Mouse (Mus musculus): Measurements from ENCODE around the gene Trpm3. TPM values are rescaled to one million over a fixed set of nuclear protein-coding genes. Genes with fewer than 3 reads are reported as not detected.
A peak's percentile ranks its signal among the peaks of the same experiment; 100 is the strongest.
"Not testable (repeated sequence)": the region's sequence is repeated elsewhere in the genome, so short reads cannot be mapped to it uniquely, and the experiment has no call there.

Trpm3 gene
- polyA plus RNA-seq, 1 experiment from 2014 or later = 48.4 TPM

- Histone ChIP-seq H3K9me3 (ENCODE audit: control insufficient read depth, low read length) (no peaks in the 10 kb centered on the region), H3K4me3 (replicated peaks; ENCODE audit: low read length) (no peak overlapping the region), H3K27ac (no peak overlapping the region), H3K36me3 (replicated peaks; ENCODE audit: control insufficient read depth, insufficient read depth) (no peaks in the 10 kb centered on the region), H3K4me1 (replicated peaks; ENCODE audit: control insufficient read depth, insufficient read depth, low read length) (peaks cover 6% of the 10 kb centered on the region; the same call in 1 of the 2 replicates), H3K27me3 (ENCODE audit: control insufficient read depth, insufficient read depth, low read length) (peaks cover 5% of the 10 kb centered on the region; the same call in 1 of the 2 replicates), H3K4me2 (replicated peaks) (no peak overlapping the region), H3K9ac (no peak overlapping the region)
- no peak for DNase-seq (ENCODE audit: low spot score)
- 77% methylated on average over 7 of the region's 7 CpGs for WGBS
- no peak for ATAC-seq (ENCODE audit: low FRiP score)
Measured at GRCm38 (mm10) chr19:22848783-22849576, 710.1 kb downstream of the Trpm3 start.

GRCm38 (mm10) chr19:22851423-22851822, 712.6 kb downstream of the Trpm3 start:
- H3K27me3 ChIP-seq (ENCODE audit: control insufficient read depth, insufficient read depth, low read length); H3K4me2 ChIP-seq (replicated peaks); DNase-seq (ENCODE audit: low spot score); H3K4me1 ChIP-seq (replicated peaks; ENCODE audit: control insufficient read depth, insufficient read depth, low read length); H3K9ac ChIP-seq; H3K4me3 ChIP-seq (replicated peaks; ENCODE audit: low read length); H3K9me3 ChIP-seq (ENCODE audit: control insufficient read depth, low read length); H3K36me3 ChIP-seq (replicated peaks; ENCODE audit: control insufficient read depth, insufficient read depth); H3K27ac ChIP-seq: not testable (repeated sequence)
- 0 out of 2 replicates have a peak, but pooled peaks have one; percentile 27 for ATAC-seq (ENCODE audit: low FRiP score)
- WGBS = 32% methylated on average over 5 of the region's 5 CpGs

GRCm38 (mm10) chr19:22859644-22860043, 720.8 kb downstream of the Trpm3 start:
- DNase-seq (ENCODE audit: low spot score) (no peak), ATAC-seq (ENCODE audit: low FRiP score) (no peak)
- Histone ChIP-seq H3K27ac (no peak overlapping the region), H3K4me3 (replicated peaks; ENCODE audit: low read length) (no peak overlapping the region), H3K36me3 (replicated peaks; ENCODE audit: control insufficient read depth, insufficient read depth) (no peaks in the 10 kb centered on the region), H3K4me1 (replicated peaks; ENCODE audit: control insufficient read depth, insufficient read depth, low read length) (no peaks in the 10 kb centered on the region), H3K9me3 (ENCODE audit: control insufficient read depth, low read length) (no peaks in the 10 kb centered on the region), H3K4me2 (replicated peaks) (no peak overlapping the region), H3K9ac (no peak overlapping the region), H3K27me3 (ENCODE audit: control insufficient read depth, insufficient read depth, low read length) (no peaks in the 10 kb centered on the region)
- 83% methylated on average over 4 of the region's 4 CpGs for WGBS

- no peaks in the 10 kb centered on the region for H3K36me3 ChIP-seq (replicated peaks; ENCODE audit: control insufficient read depth, insufficient read depth)
- no peaks in the 10 kb centered on the region for H3K4me1 ChIP-seq (replicated peaks; ENCODE audit: control insufficient read depth, insufficient read depth, low read length)
- no peaks in the 10 kb centered on the region for H3K27me3 ChIP-seq (ENCODE audit: control insufficient read depth, insufficient read depth, low read length)
- DNase-seq (ENCODE audit: low spot score) = no peak
- H3K27ac ChIP-seq = no peak overlapping the region
- no peak overlapping the region for H3K4me2 ChIP-seq (replicated peaks)
- no peak for ATAC-seq (ENCODE audit: low FRiP score)
- 88% methylated on average over 5 of the region's 5 CpGs for WGBS
- no peak overlapping the region for H3K9ac ChIP-seq
- H3K4me3 ChIP-seq (replicated peaks; ENCODE audit: low read length) = no peak overlapping the region
- no peaks in the 10 kb centered on the region for H3K9me3 ChIP-seq (ENCODE audit: control insufficient read depth, low read length)
Measured at GRCm38 (mm10) chr19:22867456-22867855, 728.6 kb downstream of the Trpm3 start.

- Histone ChIP-seq H3K4me2 (replicated peaks) (no peak overlapping the region), H3K36me3 (replicated peaks; ENCODE audit: control insufficient read depth, insufficient read depth) (no peaks in the 10 kb centered on the region), H3K9ac (no peak overlapping the region), H3K4me1 (replicated peaks; ENCODE audit: control insufficient read depth, insufficient read depth, low read length) (no peaks in the 10 kb centered on the region), H3K27ac (no peak overlapping the region), H3K9me3 (ENCODE audit: control insufficient read depth, low read length) (no peaks in the 10 kb centered on the region), H3K27me3 (ENCODE audit: control insufficient read depth, insufficient read depth, low read length) (no peaks in the 10 kb centered on the region), H3K4me3 (replicated peaks; ENCODE audit: low read length) (no peak overlapping the region)
- DNase-seq (ENCODE audit: low spot score) (no peak), ATAC-seq (ENCODE audit: low FRiP score) (no peak)
- 91% methylated on average over 2 of the region's 2 CpGs for WGBS
Measured at GRCm38 (mm10) chr19:22869853-22870252, 731.0 kb downstream of the Trpm3 start.

GRCm38 (mm10) chr19:22872456-22872855, 733.6 kb downstream of the Trpm3 start:
- no peaks in the 10 kb centered on the region for H3K9me3 ChIP-seq (ENCODE audit: control insufficient read depth, low read length)
- H3K4me3 ChIP-seq (replicated peaks; ENCODE audit: low read length) = no peak overlapping the region
- no peak for ATAC-seq (ENCODE audit: low FRiP score)
- DNase-seq (ENCODE audit: low spot score) = no peak
- H3K36me3 ChIP-seq (replicated peaks; ENCODE audit: control insufficient read depth, insufficient read depth) = no peaks in the 10 kb centered on the region
- 38% methylated on average over 5 of the region's 5 CpGs for WGBS
- no peak overlapping the region for H3K9ac ChIP-seq
- H3K27me3 ChIP-seq (ENCODE audit: control insufficient read depth, insufficient read depth, low read length) = no peaks in the 10 kb centered on the region
- no peak overlapping the region for H3K27ac ChIP-seq
- H3K4me2 ChIP-seq (replicated peaks) = no peak overlapping the region
- H3K4me1 ChIP-seq (replicated peaks; ENCODE audit: control insufficient read depth, insufficient read depth, low read length) = no peaks in the 10 kb centered on the region

- Histone ChIP-seq H3K4me2 (replicated peaks) (no peak overlapping the region), H3K4me1 (replicated peaks; ENCODE audit: control insufficient read depth, insufficient read depth, low read length) (no peaks in the 10 kb centered on the region), H3K36me3 (replicated peaks; ENCODE audit: control insufficient read depth, insufficient read depth) (no peaks in the 10 kb centered on the region), H3K4me3 (replicated peaks; ENCODE audit: low read length) (no peak overlapping the region), H3K9me3 (ENCODE audit: control insufficient read depth, low read length) (no peaks in the 10 kb centered on the region), H3K9ac (no peak overlapping the region), H3K27me3 (ENCODE audit: control insufficient read depth, insufficient read depth, low read length) (no peaks in the 10 kb centered on the region), H3K27ac (no peak overlapping the region)
- 77% methylated on average over 1 of the region's 1 CpGs for WGBS
- no peak for DNase-seq (ENCODE audit: low spot score)
- no peak for ATAC-seq (ENCODE audit: low FRiP score)
Measured at GRCm38 (mm10) chr19:22880199-22880598, 741.4 kb downstream of the Trpm3 start.

GRCm38 (mm10) chr19:22882670-22883111, 743.8 kb downstream of the Trpm3 start:
- Histone ChIP-seq H3K27ac (no peak overlapping the region), H3K4me1 (replicated peaks; ENCODE audit: control insufficient read depth, insufficient read depth, low read length) (no peaks in the 10 kb centered on the region), H3K27me3 (ENCODE audit: control insufficient read depth, insufficient read depth, low read length) (no peaks in the 10 kb centered on the region), H3K4me2 (replicated peaks) (no peak overlapping the region), H3K36me3 (replicated peaks; ENCODE audit: control insufficient read depth, insufficient read depth) (no peaks in the 10 kb centered on the region), H3K4me3 (replicated peaks; ENCODE audit: low read length) (no peak overlapping the region), H3K9ac (no peak overlapping the region), H3K9me3 (ENCODE audit: control insufficient read depth, low read length) (no peaks in the 10 kb centered on the region)
- DNase-seq (ENCODE audit: low spot score) (no peak), ATAC-seq (ENCODE audit: low FRiP score) (no peak)
- 70% methylated on average over 3 of the region's 3 CpGs for WGBS

- H3K4me2 ChIP-seq (replicated peaks) = no peak overlapping the region
- H3K4me1 ChIP-seq (replicated peaks; ENCODE audit: control insufficient read depth, insufficient read depth, low read length) = no peaks in the 10 kb centered on the region
- H3K27ac ChIP-seq = no peak overlapping the region
- ATAC-seq (ENCODE audit: low FRiP score) (no peak), DNase-seq (ENCODE audit: low spot score) (no peak)
- H3K9ac ChIP-seq = no peak overlapping the region
- no peak overlapping the region for H3K4me3 ChIP-seq (replicated peaks; ENCODE audit: low read length)
- no peaks in the 10 kb centered on the region for H3K9me3 ChIP-seq (ENCODE audit: control insufficient read depth, low read length)
- H3K36me3 ChIP-seq (replicated peaks; ENCODE audit: control insufficient read depth, insufficient read depth) = no peaks in the 10 kb centered on the region
- 90% methylated on average over 7 of the region's 7 CpGs for WGBS
- no peaks in the 10 kb centered on the region for H3K27me3 ChIP-seq (ENCODE audit: control insufficient read depth, insufficient read depth, low read length)
Measured at GRCm38 (mm10) chr19:22883154-22883553, 744.3 kb downstream of the Trpm3 start.
